Mouse (Mus musculus): ENCODE results near the gene Tbcc.

DNA sequence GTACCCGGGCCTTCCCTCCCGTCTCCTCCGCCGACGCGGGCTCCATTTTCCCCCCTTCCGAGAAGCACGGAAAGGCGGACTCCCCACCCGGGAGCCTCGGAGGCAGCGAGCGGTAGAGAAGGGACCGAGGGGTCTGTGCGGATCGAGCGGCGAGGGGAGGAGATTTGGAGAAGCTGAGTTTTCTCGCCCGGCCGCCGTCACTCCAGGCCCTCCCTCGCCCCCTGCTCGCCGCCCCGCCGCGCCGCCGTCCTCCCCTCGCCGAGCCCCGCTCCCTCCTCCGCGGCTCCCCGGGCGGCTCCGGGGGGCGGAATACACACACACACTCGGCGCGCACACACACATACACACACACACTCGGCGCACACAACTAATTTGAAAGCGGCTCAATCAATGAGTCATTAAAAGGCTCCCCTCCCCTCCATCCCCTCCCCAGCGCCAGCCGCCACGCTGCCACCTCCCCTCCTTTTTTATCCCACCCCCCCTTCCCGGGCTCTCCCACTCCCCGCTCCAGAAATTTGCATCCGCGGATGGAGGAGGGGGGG is 33.1 kb upstream of the Tbcc start:
- no peak for TF ChIP-seq CTCF (IDR thresholded peaks at IDR 0.05; ENCODE audit: borderline replicate concordance, insufficient read depth, low read length)
- peak; percentile 71; the same call in 1 of the 2 replicates for TF ChIP-seq POLR2A (IDR thresholded peaks at IDR 0.05; ENCODE audit: low read depth, low read length)

Data from embryonic fibroblast, embryonic 13.5 days (primary cell).